Mouse (Mus musculus): Measurements from ENCODE around the gene Ak5.

- TF ChIP-seq CTCF (IDR thresholded peaks at IDR 0.05; ENCODE audit: control insufficient read depth, insufficient read depth, insufficient read length): no peak
- TF ChIP-seq USF1 (IDR thresholded peaks at IDR 0.05; ENCODE audit: low read depth): no peak
Observed at GRCm38 (mm10) chr3:152707321-152707823, 39.2 kb upstream of the Ak5 start.
